Mouse (Mus musculus) embryonic facial prominence, embryonic 11.5 days (tissue): ENCODE data around the gene Phtf2. TPM values are rescaled to one million over a fixed set of nuclear protein-coding genes. Genes with fewer than 3 reads are reported as not detected.
"Not testable (repeated sequence)": the region's sequence is repeated elsewhere in the genome, so short reads cannot be mapped to it uniquely, and the experiment has no call there.

Source experiments
- ATAC-seq: fragments of 200-750 bp; cut with Nextera tagmentation; replicated peaks from 2 replicates; pipeline ENCODE4 v1.8.0; 2017; ENCODE audit warnings: low read depth; ENCODE audit not compliant: insufficient number of reproducible peaks, low FRiP score, low TSS enrichment
- DNase-seq: peaks from one replicate; pipeline ENCODE4 v3.0.0-alpha.2; 2015; ENCODE audit warnings: low spot score
- H3K27ac ChIP-seq: fragments of 300-500 bp; sonication (generic); replicated peaks from 2 replicates; pipeline ENCODE4 v1.5.1; 2014; ENCODE audit warnings: mild to moderate bottlenecking, low read depth, low read length, control low read depth
- H3K27me3 ChIP-seq: fragments of 300-500 bp; sonication (generic); 2 replicates; pipeline ENCODE4 v1.6.1; 2014; ENCODE audit warnings: mild to moderate bottlenecking, low read length, moderate library complexity, mixed read lengths; ENCODE audit not compliant: control insufficient read depth, insufficient read depth
- H3K36me3 ChIP-seq: fragments of 300-500 bp; sonication (generic); replicated peaks from 2 replicates; pipeline ENCODE4 v1.6.1; 2014; ENCODE audit warnings: low read depth, mild to moderate bottlenecking, low read length, moderate library complexity, mixed read lengths; ENCODE audit not compliant: control insufficient read depth, insufficient read depth
- H3K4me1 ChIP-seq: fragments of 300-500 bp; sonication (generic); 2 replicates; pipeline ENCODE4 v1.6.1; 2014; ENCODE audit warnings: low read length, mixed read lengths; ENCODE audit not compliant: control insufficient read depth, insufficient read depth
- H3K4me2 ChIP-seq: fragments of 300-500 bp; sonication (generic); 2 replicates; pipeline ENCODE4 v1.6.1; 2014; ENCODE audit warnings: low read depth, mild to moderate bottlenecking, control low read depth, low read length, moderate library complexity
- H3K4me3 ChIP-seq: fragments of 300-500 bp; sonication (generic); 2 replicates; pipeline ENCODE4 v1.5.1; 2014; ENCODE audit warnings: low read depth, low read length, control low read depth
- H3K9ac ChIP-seq: fragments of 300-500 bp; sonication (generic); replicated peaks from 2 replicates; pipeline ENCODE4 v1.6.1; 2014; ENCODE audit warnings: mild to moderate bottlenecking, control low read depth, low read length
- H3K9me3 ChIP-seq: fragments of 300-500 bp; sonication (generic); replicated peaks from 2 replicates; pipeline ENCODE4 v1.6.1; 2016; ENCODE audit warnings: mild to moderate bottlenecking, low read length, inconsistent platforms, mixed read lengths; ENCODE audit not compliant: control insufficient read depth
- WGBS: fragments of 180-500 bp; shearing (Covaris S2); extraction: QIAGEN DNeasy Blood & Tissue Kit; methylation state at CpG from one replicate; pipeline ENCODE4 v1.1.7; 2014; 5-methylcytosine and 5-hydroxymethylcytosine counted together
- polyA plus RNA-seq: library from polyadenylated mRNA; unstranded; fragments of >200 nt; fragmentation: Nextera tagmentation; extraction: Ambion mirVana; gene quantifications from 2 replicates; pipeline ENCODE4 v1.2.1, GENCODE M21; 2014

Gene Phtf2
- polyA plus RNA-seq, 1 experiment from 2014 or later = 21.0 TPM

- Histone ChIP-seq H3K4me2 (no peak overlapping the region), H3K27me3 (no peaks in the 10 kb centered on the region), H3K36me3 (no peaks in the 10 kb centered on the region), H3K9ac (no peak overlapping the region), H3K4me3 (no peak overlapping the region), H3K4me1 (no peaks in the 10 kb centered on the region), H3K9me3 (no peaks in the 10 kb centered on the region), H3K27ac (no peak overlapping the region)
- DNase-seq = no peak
- WGBS = 88% methylated on average over 8 of the region's 8 CpGs
- no peak for ATAC-seq
Measured at GRCm38 (mm10) chr5:20741936-20742335, 140.0 kb downstream of the Phtf2 start.

DNA sequence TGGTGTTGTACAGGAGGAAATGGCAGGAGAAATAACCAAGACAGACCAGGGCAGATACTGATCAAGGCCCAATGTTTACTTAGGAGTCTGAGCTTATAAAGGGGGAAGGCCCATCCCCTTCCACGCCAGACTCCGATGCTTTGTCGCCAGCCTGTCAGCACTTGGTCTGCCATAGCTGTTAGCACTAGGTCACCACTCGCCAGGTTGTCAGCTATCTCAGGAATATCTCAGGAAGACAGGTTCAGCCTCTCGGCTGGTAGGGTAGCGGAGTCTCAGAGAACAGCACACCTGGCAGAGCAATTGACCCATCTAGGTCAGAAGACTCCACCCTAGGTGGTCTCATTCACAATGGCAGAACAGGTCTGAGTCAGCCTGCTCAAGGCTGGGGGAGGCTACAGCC is 140.7 kb downstream of the Phtf2 start:
- no peaks in the 10 kb centered on the region for H3K27me3 ChIP-seq
- H3K36me3 ChIP-seq = no peaks in the 10 kb centered on the region
- H3K4me2 ChIP-seq = no peak overlapping the region
- no peaks in the 10 kb centered on the region for H3K4me1 ChIP-seq
- 69% methylated on average over 6 of the region's 6 CpGs for WGBS
- DNase-seq (no peak), ATAC-seq (no peak; the same call in 1 of the 2 replicates)
- no peak overlapping the region for H3K4me3 ChIP-seq
- H3K27ac ChIP-seq = no peak overlapping the region
- H3K9me3 ChIP-seq = no peaks in the 10 kb centered on the region
- no peak overlapping the region for H3K9ac ChIP-seq

- Histone ChIP-seq H3K4me1 (no peaks in the 10 kb centered on the region), H3K36me3 (no peaks in the 10 kb centered on the region), H3K27me3 (no peaks in the 10 kb centered on the region), H3K4me2 (no peak overlapping the region), H3K9ac (no peak overlapping the region), H3K9me3 (no peaks in the 10 kb centered on the region), H3K4me3 (no peak overlapping the region), H3K27ac (no peak overlapping the region)
- DNase-seq = no peak
- ATAC-seq = no peak
- 67% methylated on average over 2 of the region's 2 CpGs for WGBS
Measured at GRCm38 (mm10) chr5:20738795-20739194, 143.1 kb downstream of the Phtf2 start.

DNA sequence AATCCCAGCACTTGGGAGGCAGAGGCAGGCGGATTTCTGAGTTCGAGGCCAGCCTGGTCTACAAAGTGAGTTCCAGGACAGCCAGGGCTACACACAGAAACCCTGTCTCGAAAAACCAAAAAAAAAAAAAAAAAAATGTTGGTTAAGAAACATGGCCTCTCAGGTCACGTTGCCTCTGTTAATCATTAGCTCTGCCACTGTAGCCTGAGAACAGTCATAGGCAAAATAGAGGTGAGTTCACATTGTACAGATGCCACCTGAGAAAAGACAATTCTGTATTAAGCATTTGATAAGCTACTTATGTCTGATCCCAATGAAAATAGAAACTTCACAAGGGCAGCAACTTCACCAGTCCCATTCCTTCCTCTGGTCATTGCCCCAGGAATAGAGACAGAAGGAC is 158.7 kb downstream of the Phtf2 start:
- WGBS = 80% methylated on average over 3 of the region's 4 CpGs
- H3K4me1 ChIP-seq, H3K4me2 ChIP-seq, ATAC-seq, H3K4me3 ChIP-seq, H3K27me3 ChIP-seq, H3K9ac ChIP-seq, H3K36me3 ChIP-seq, H3K9me3 ChIP-seq, H3K27ac ChIP-seq, DNase-seq: not testable (repeated sequence)

- DNase-seq (no peak), ATAC-seq (no peak)
- Histone ChIP-seq H3K27ac (no peak overlapping the region), H3K4me3 (no peak overlapping the region), H3K9ac (no peak overlapping the region), H3K27me3 (no peaks in the 10 kb centered on the region), H3K4me2 (no peak overlapping the region), H3K9me3 (no peaks in the 10 kb centered on the region), H3K36me3 (no peaks in the 10 kb centered on the region), H3K4me1 (no peaks in the 10 kb centered on the region)
- WGBS = 76% methylated on average over 4 of the region's 4 CpGs
Measured at GRCm38 (mm10) chr5:20720201-20720900, 161.6 kb downstream of the Phtf2 start.

GRCm38 (mm10) chr5:20715980-20716379 is 165.9 kb downstream of the Phtf2 start:
- H3K9me3 ChIP-seq, H3K4me2 ChIP-seq, ATAC-seq, H3K27ac ChIP-seq, DNase-seq, H3K36me3 ChIP-seq, H3K4me3 ChIP-seq, H3K27me3 ChIP-seq, H3K9ac ChIP-seq, H3K4me1 ChIP-seq: not testable (repeated sequence)
- WGBS = 94% methylated on average over 6 of the region's 6 CpGs

DNA sequence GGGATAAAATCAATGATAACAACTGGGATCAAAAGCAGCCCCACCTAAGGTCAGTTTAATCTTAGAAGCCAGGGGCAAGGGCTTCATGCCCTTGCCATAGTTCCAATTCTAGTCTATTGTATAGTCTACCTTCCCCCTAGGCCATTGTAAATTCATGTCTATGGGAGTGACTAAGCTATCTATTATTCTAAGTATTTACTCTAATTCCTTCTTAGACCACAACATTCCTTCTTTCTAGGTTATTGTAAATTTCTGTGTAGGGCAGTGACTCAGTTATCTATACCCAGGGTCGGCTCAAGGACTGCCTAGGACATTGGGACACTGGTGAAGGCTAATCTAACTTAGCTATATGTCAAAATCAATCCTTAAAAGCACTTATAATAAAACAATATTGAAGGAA is 167.3 kb downstream of the Phtf2 start:
- not testable (repeated sequence) for H3K27me3 ChIP-seq, DNase-seq, H3K9me3 ChIP-seq, H3K27ac ChIP-seq, H3K36me3 ChIP-seq, H3K4me2 ChIP-seq, H3K4me1 ChIP-seq, H3K9ac ChIP-seq, H3K4me3 ChIP-seq, ATAC-seq
- WGBS = 85% methylated on average over 1 of the region's 1 CpGs

DNA sequence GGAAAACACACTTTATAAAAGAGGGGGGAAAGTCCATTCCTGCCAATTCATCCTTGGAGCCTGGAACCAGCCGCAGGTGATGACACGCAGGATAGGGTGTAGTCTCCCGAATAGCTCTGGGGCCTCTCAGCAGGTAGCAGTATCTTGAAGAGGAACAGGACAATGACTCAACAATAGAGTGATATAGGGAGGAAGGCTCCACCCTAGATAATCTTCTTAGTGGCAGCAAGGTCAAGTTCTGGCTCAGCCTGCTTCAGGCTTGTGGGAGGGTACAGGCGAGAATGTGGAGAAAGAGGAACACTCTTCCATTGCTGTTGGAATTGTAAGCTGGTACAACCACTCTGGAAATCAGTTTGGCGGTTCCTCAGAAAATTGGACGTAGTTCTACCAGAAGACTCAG is 171.1 kb downstream of the Phtf2 start:
- not testable (repeated sequence) for H3K36me3 ChIP-seq, H3K27ac ChIP-seq, H3K4me3 ChIP-seq, ATAC-seq, H3K9ac ChIP-seq, H3K4me2 ChIP-seq, H3K27me3 ChIP-seq, H3K9me3 ChIP-seq, DNase-seq, H3K4me1 ChIP-seq
- WGBS = 89% methylated on average over 6 of the region's 6 CpGs
